Mouse (Mus musculus) bone marrow, adult 2 months (tissue): ENCODE results near the gene Fyn.

ENCODE experiments used
- CTCF ChIP-seq: fragments of 200-500 bp; IDR thresholded peaks from 2 replicates; pipeline ENCODE4 v1.5.1; 2011; ENCODE audit warnings: low read length, control low read depth; ENCODE audit not compliant: control insufficient read depth, insufficient read depth
- POLR2A ChIP-seq: fragments of 200-500 bp; IDR thresholded peaks from 2 replicates; pipeline ENCODE4 v1.6.1; 2011; ENCODE audit warnings: low read depth, mild to moderate bottlenecking, control low read depth, low read length, borderline replicate concordance; ENCODE audit not compliant: control insufficient read depth

GRCm38 (mm10) chr10:39587290-39587925 is 218.8 kb downstream of the Fyn start:
- TF ChIP-seq CTCF (no peak), POLR2A (no peak)
